Mouse (Mus musculus) adrenal gland, postnatal 0 days (tissue): ENCODE data around the gene Loxl3. TPM values are rescaled to one million over a fixed set of nuclear protein-coding genes. Genes with fewer than 3 reads are reported as not detected.

ENCODE experiments used
- microRNA-seq: library from miRNA; unstranded; fragments of <30 nt; microRNA quantifications from one replicate; pipeline ENCODE4, GENCODE M21; 2016; ENCODE audit warnings: borderline replicate concordance; ENCODE audit not compliant: insufficient number of aligned reads
- polyA plus RNA-seq: library from polyadenylated mRNA; unstranded; fragments of >200 nt; fragmentation: Nextera tagmentation; extraction: Ambion mirVana; gene quantifications from 2 replicates; pipeline ENCODE4 v1.2.1, GENCODE M21; 2015

Gene Loxl3
- 8.0 and 10.3 TPM in 2 replicates for polyA plus RNA-seq

DNA sequence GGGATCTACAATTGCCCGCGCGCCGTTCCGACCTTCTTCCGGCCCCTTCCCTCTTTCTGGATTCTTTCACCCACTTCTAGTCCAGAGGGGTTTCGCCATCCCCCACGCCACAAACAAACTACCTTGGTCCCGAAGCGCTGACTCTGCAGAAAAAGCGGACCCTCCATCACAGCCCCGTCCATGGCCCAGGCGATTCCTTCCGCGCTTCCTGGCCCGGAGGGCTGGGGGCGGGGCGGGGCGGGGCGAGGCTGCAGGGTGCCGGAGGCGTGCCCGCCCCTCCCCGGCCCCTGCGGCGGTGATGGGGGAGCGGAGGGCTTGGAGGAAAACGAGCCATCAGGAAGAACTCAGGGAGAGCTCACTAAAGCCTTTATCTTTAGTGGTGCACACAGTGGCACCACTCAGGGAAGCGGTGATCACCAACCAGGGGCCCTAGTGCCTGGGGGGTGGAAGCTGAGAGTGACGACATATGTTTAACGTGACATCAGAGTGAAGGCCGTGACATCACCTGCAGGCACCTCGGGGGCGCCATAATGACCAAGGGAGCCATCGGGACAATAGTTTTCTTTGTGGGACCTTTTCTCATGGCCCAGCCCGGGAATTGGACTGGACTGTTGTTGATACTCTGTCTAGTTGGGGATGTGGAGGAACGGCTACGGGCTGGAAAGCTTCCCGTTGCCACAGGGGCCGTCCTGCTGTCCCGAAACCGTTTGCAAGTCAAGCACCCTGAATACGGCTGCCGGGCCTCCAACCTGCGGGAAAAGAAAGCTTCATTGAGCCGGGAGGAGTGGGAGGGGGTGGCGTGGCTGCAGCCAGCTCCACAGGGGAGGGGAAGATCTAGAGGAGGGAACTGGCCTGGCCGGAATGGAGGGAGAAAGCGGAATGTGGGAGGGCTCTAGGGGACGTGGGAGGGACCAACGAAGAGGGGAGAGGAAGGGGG lies at the start of gene Loxl3, which contains the start of gene Dok1:
Gene Loxl3 (plus strand): TSS at position 925 of the 937 bp plus-strand sequence.
Gene Dok1 (minus strand): TSS at position 223 of the 937 bp plus-strand sequence.

GRCm38 (mm10) chr6:83054074-83054851 lies 20.3 kb downstream of the Loxl3 start, which contains the start of gene Aup1:
TSS of gene Aup1 (plus strand) at chr6:83054521.

DNA sequence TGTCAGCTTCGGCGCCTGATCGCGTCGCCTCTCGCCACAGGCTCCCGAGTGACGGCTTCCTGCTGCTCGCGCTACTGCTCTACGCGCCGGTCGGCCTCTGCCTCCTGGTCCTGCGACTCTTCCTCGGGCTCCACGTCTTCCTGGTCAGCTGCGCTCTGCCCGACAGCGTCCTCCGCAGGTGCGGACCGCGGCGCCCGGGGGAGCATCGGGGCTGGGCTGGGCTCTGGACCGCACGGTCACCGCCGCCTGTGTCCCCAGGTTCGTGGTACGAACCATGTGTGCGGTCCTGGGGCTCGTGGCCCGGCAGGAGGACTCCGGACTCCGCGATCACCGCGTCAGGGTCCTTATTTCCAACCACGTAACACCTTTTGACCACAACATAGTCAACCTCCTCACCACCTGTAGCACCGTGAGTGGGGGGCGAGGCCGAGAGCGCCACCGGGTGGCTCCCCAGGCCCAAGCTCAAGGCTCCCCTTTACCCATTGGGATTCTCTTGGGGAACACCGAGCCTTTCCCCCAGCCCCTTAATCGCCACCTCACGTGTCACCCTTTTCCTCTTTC lies 21.0 kb downstream of the Loxl3 start, which contains the start of gene Htra2:
Gene Htra2 (minus strand): TSS at position 403 of the 561 bp plus-strand sequence.

GRCm38 (mm10) chr6:83057790-83058189 lies 23.8 kb downstream of the Loxl3 start, which contains the start of gene Dqx1:
TSS of gene Dqx1 (plus strand) at chr6:83057844.

DNA sequence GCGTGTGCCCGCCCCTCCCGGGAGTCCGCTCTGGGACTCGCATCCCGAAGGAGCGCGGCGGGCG lies 36.1 kb downstream of the Loxl3 start, which contains the start of gene Tlx2:
Gene Tlx2 (minus strand): TSS at position 47 of the 64 bp plus-strand sequence.

GRCm38 (mm10) chr6:83077630-83078323 lies 43.8 kb downstream of the Loxl3 start, which contains the start of gene Pcgf1:
TSS of gene Pcgf1 (plus strand) at chr6:83077869.

DNA sequence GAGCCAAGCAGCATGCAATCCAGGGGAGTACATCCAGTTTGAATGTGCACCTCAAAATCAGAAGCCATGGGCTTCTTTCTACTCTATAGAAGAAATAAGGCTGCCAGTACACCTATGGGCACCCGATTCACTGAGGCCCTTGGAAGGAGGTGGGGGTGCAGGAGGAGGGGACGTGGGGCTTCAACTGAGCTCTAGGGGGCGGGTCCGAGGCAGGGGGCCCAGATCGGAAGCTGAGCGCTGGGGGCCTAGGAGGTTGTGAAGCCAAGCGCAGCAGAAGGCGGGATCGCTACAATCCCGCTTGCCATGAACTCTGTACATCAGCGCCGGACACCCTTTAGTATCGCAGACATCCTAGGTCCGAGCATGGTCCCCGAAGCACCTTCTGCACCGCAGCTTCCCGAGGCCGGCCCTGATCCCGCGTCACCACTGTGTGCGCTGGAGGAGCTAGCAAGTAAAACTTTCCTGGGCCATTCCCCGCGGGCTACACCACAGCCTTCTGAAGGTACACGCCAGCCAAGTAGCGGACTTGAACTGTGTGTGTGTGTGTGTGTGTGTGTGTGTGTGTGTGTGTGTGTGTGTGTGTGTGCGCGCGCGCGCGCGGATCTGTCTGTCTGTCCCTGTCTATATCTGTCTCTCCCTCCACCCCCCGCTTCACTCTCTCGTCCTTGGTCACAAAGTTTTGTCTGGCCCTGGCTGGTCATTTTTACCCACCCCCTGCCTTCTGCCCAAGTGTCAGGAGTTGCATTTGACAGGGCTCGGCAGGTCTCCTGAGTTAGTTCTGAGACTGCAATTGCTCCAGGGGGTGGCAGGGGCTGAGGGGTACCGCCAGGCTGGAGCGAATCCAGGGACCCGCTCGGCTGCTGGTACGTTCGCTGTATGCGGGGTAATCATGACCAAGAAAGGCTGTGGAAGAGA lies 52.4 kb downstream of the Loxl3 start, which contains the start of gene Lbx2:
Gene Lbx2 (plus strand): TSS at position 247 of the 915 bp plus-strand sequence.

DNA sequence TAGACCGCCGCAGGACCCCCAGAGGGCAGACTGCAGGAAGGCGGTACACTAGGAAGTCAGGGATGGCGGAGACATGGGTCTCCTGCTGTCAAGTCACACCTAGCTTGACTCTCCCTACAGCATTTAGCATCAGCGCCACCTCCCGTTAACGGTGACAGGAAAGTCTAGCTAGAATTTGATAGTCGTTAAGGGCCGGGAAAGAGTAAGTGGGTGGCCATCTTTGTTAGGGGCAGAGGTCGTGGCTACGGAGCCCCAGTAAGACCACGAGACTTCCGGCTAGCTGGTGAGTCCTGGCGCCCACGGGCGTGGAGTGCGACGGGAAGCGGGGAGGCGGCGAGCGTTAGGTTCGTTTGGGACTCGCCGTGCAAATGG lies 67.3 kb downstream of the Loxl3 start, which contains the start of the genes Ccdc142 and Gm42688:
Gene Ccdc142 (plus strand): TSS at position 286 of the 372 bp plus-strand sequence.
Gene Gm42688 (plus strand): TSS at position 302 of the 372 bp plus-strand sequence.

Small RNAs within 50 kb of the gene (microRNA-seq; reads per million reads assigned to microRNA genes)
- gene Mir3470a (not detected), gene Mir7040 (not detected)

Other genes starting within 250 kb of the Loxl3 start
- gene Sema4f, start 94.4 kb upstream of the Loxl3 start, polyA plus RNA-seq: 1.8 and 6.6 TPM in 2 replicates
- 0.95 and 1.8 TPM in 2 replicates for gene M1ap, start 87.3 kb upstream of the Loxl3 start, polyA plus RNA-seq
- gene Dok1, start 702 bp upstream of the Loxl3 start, polyA plus RNA-seq: 10.4 and 13.8 TPM in 2 replicates
- 125 and 198 TPM in 2 replicates for gene Aup1, start 20.3 kb downstream of the Loxl3 start, polyA plus RNA-seq
- 72.7 and 85.4 TPM in 2 replicates for gene Htra2, start 21.1 kb downstream of the Loxl3 start, polyA plus RNA-seq
- 2.2 and 2.9 TPM in 2 replicates for gene Dqx1, start 23.7 kb downstream of the Loxl3 start, polyA plus RNA-seq
- 47.4 and 57.0 TPM in 2 replicates for gene Tlx2, start 36.1 kb downstream of the Loxl3 start, polyA plus RNA-seq
- gene Pcgf1, start 43.7 kb downstream of the Loxl3 start, polyA plus RNA-seq: 77.1 and 86.5 TPM in 2 replicates
- gene Lbx2, start 52.2 kb downstream of the Loxl3 start, polyA plus RNA-seq: 32.9 and 50.3 TPM in 2 replicates
- 1.6 and 5.7 TPM in 2 replicates for gene Ccdc142, start 67.4 kb downstream of the Loxl3 start, polyA plus RNA-seq
- 2.5 and 5.4 TPM in 2 replicates for gene Gm42688, start 67.4 kb downstream of the Loxl3 start, polyA plus RNA-seq
- 177 and 257 TPM in 2 replicates for gene Mrpl53, start 74.9 kb downstream of the Loxl3 start, polyA plus RNA-seq
- gene Mogs, start 81.3 kb downstream of the Loxl3 start, polyA plus RNA-seq: 25.9 and 42.3 TPM in 2 replicates
- gene Wbp1, start 87.4 kb downstream of the Loxl3 start, polyA plus RNA-seq: 78.7 and 93.8 TPM in 2 replicates
- gene Ino80b, start 91.3 kb downstream of the Loxl3 start, polyA plus RNA-seq: 13.7 and 17.2 TPM in 2 replicates
- gene Rtkn, start 101.3 kb downstream of the Loxl3 start, polyA plus RNA-seq: 16.9 and 27.2 TPM in 2 replicates
- 2.9 and 4.3 TPM in 2 replicates for gene Wdr54, start 122.2 kb downstream of the Loxl3 start, polyA plus RNA-seq
- gene 1700003E16Rik, start 122.2 kb downstream of the Loxl3 start, polyA plus RNA-seq: 0.41 and 0.72 TPM in 2 replicates
- 60.7 and 63.9 TPM in 2 replicates for gene Dctn1, start 131.7 kb downstream of the Loxl3 start, polyA plus RNA-seq
- gene Slc4a5, start 185.7 kb downstream of the Loxl3 start, polyA plus RNA-seq: 0.12 TPM in 1 of 2 replicates, not detected in the other